Comparison of ENCODE assay signal across 20 mouse cellular contexts in the genomic region with DNA sequence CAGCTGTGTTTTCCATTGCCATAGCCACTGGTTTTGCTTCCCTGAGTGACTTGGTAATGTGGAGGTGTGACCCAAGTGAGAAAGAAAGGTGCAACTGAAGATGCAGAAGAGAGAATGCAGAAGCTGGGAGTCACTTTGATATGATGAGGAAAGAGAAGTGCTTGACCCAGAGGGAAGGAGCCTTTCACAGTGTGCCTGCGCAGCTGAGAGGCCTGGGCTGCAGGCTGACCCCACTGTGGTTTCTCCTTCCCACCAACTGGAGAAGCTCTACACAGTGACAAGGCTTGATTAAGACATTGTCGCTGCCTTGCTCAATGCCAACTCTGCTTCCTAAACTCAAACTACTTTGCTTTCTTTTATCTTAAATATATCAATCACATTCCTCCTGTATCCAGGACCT.
DNase-seq lines count a peak whose midpoint lies in the region; ATAC-seq lines count a peak whose summit lies in the region.
"Had no signal": no experiment of that assay in that cellular context is flagged by ENCODE, and none has a peak within 500 bp of the region (broad histone marks: within the 10 kb centered on the region; RNA-seq: fewer than 3 reads in every experiment).

No protein-coding gene starts in this region.

- DNase-seq in lung, postnatal 25 days (ENCODE audit: low spot score), result peak; percentile 7
- DNase-seq in lung, postnatal 10 days, result no peak
- DNase-seq in layer of hippocampus, postnatal 10 days (ENCODE audit: low spot score in 2 of 2), result no peak
- DNase-seq in kidney, adult 8-10 months, result no peak
- DNase-seq: adrenal gland, postnatal 10 days; adrenal gland, postnatal 36 days; B cell, adult 2 months; cerebellum, adult 18-20 months; cerebellum, adult 9-10 months; cerebellum, postnatal 14 days; embryo, embryonic 11 days; gastrocnemius, postnatal 25 days; heart, postnatal 10 days; heart, postnatal 36 days had no signal

- ATAC-seq in common myeloid progenitor, adult 5-6 weeks (replicated peaks; ENCODE audit: low read depth, poor library complexity, severe bottlenecking), result peak; percentile 92
- ATAC-seq in hematopoietic stem cell, adult 5-6 weeks (replicated peaks in 1 of 2; ENCODE audit: insufficient read depth in 1 of 2, low FRiP score in 2 of 2, low TSS enrichment in 1 of 2, low read depth in 1 of 2, poor library complexity in 2 of 2, severe bottlenecking in 2 of 2), result peak; percentile 67 to 74; a peak in 2 of 4 replicates
- ATAC-seq: forebrain, embryonic 15.5 days; hindbrain, postnatal 0 days; inflammation-experienced regulatory T-cells, adult 6 months; Patski had no signal
